Mouse (Mus musculus) embryonic facial prominence, embryonic 10.5 days (tissue): ENCODE measurements around the gene Hoxa13. TPM values are rescaled to one million over a fixed set of nuclear protein-coding genes. Genes with fewer than 3 reads are reported as not detected.

Experiments
- DNase-seq: peaks from one replicate; pipeline ENCODE4 v3.0.0-alpha.2; 2017; ENCODE audit warnings: low spot score
- H3K27ac ChIP-seq: fragments of 300-500 bp; sonication (generic); replicated peaks from 2 replicates; pipeline ENCODE4 v1.5.1; 2016; ENCODE audit warnings: mild to moderate bottlenecking
- H3K27me3 ChIP-seq: fragments of 300-500 bp; sonication (generic); replicated peaks from 2 replicates; pipeline ENCODE4 v1.6.1; 2016; ENCODE audit warnings: low read depth, mild to moderate bottlenecking; ENCODE audit not compliant: poor library complexity, severe bottlenecking
- H3K36me3 ChIP-seq: fragments of 300-500 bp; sonication (generic); replicated peaks from 2 replicates; pipeline ENCODE4 v1.6.1; 2016; ENCODE audit warnings: mild to moderate bottlenecking, moderate library complexity
- H3K4me1 ChIP-seq: fragments of 300-500 bp; sonication (generic); 2 replicates; pipeline ENCODE4 v1.6.1; 2016
- H3K4me3 ChIP-seq: fragments of 300-500 bp; sonication (generic); 2 replicates; pipeline ENCODE4 v1.5.1; 2016; ENCODE audit warnings: mild to moderate bottlenecking, moderate library complexity
- H3K9me3 ChIP-seq: fragments of 300-500 bp; sonication (generic); 2 replicates; pipeline ENCODE4 v1.6.1; 2016; ENCODE audit warnings: mild to moderate bottlenecking
- WGBS: fragments of 180-500 bp; shearing (Covaris S2); methylation state at CpG from one replicate; pipeline ENCODE4 v1.1.7; 2016; 5-methylcytosine and 5-hydroxymethylcytosine counted together
- polyA plus RNA-seq: library from polyadenylated mRNA; unstranded; fragments of >200 nt; fragmentation: Nextera tagmentation; extraction: Ambion mirVana; gene quantifications from 2 replicates; pipeline ENCODE4 v1.2.1, GENCODE M21; 2016

The Hoxa13 gene
- polyA plus RNA-seq, 1 experiment from 2014 or later = not detected

DNA sequence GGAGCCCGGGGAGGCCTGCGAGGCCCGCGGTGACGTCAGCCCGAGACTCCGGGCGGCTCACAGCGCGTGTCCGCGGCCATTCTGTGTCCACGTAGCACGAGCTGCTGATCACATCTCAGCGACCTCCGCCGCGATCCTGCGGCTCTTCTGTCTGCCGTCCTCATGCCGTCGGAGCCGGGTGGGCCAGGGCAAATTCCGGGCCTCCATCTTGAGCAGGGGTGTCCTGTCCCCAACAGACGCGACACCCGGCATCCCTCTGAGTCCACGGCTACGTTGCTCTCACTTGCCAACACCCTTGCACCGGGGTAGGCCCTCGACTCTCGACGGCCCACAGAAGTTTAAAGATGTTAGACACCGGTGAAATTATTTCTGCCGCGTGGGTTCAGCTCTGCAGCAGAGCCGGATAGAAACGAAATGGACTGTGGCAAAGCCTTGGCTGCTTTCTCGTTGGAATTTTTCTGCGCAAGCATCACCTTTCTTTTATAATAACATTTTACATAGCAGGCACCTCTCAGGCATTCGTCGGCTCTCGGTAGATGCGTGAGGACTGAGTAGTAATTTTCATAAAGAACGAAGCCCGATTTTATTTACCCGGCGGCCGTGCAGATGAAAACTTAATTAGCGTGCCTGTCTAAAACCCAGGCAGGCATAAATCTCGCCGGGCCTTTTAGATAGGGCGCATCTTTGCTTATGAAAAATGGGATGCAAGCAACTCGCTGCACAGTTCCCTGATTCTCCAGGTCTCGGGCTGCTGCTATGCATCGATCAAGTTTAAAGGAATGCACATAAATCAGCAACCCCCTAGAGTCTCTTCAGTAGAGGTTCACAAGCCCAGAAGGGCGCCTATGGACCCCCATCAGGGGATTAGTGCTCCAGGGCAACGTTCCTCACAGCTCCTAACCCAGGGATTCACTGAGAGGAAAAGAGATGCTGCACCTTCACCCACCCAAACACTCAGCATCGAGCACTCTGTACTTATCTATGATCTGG lies 6.9 kb downstream of the Hoxa13 start:
- no peaks in the 10 kb centered on the region; the same call in 1 of the 2 replicates for H3K4me1 ChIP-seq
- no peak overlapping the region for H3K27ac ChIP-seq
- peak; percentile 62 for DNase-seq
- H3K9me3 ChIP-seq = no peaks in the 10 kb centered on the region
- peak overlapping the region; percentile 28; the same call in 1 of the 2 replicates for H3K4me3 ChIP-seq
- H3K27me3 ChIP-seq = peaks cover 100% of the 10 kb centered on the region
- no peaks in the 10 kb centered on the region for H3K36me3 ChIP-seq
- WGBS = 1% methylated on average over 59 of the region's 59 CpGs

DNA sequence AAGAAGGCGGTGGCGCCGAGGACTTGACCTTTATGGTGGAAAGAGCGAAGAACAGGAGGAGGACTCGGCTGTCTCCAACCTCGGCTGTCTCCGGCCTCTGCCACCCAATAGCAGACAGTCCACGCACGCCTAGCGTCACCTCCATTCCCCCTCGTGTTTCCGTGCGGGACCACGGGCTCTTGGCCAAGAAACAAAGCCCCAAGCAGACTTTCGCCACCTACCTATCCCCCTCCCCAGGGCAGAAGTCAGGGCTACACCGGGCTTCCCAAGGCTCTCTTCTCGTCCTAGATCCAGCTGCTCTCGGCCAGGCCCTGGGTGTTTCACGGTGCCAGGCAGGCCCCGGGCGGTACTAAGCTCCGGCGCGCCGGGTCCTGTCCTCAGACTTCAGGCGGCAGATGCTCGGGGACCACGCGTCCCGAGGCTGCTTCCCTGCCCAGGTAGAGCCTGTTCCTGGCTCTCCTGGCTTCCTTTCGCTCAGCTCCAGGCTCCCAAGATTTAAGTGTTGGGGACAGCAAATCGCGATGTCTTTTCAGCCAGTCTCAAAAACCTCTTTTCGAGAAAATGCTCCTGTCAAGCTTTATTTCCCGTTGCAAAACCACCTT lies 7.8 kb downstream of the Hoxa13 start:
- Histone ChIP-seq H3K9me3 (no peaks in the 10 kb centered on the region), H3K4me1 (no peaks in the 10 kb centered on the region; the same call in 1 of the 2 replicates), H3K36me3 (no peaks in the 10 kb centered on the region), H3K27ac (no peak overlapping the region), H3K27me3 (peaks cover 100% of the 10 kb centered on the region), H3K4me3 (no peak overlapping the region)
- WGBS = under 1% methylated on average over 35 of the region's 35 CpGs
- peak; percentile 60 for DNase-seq

DNA sequence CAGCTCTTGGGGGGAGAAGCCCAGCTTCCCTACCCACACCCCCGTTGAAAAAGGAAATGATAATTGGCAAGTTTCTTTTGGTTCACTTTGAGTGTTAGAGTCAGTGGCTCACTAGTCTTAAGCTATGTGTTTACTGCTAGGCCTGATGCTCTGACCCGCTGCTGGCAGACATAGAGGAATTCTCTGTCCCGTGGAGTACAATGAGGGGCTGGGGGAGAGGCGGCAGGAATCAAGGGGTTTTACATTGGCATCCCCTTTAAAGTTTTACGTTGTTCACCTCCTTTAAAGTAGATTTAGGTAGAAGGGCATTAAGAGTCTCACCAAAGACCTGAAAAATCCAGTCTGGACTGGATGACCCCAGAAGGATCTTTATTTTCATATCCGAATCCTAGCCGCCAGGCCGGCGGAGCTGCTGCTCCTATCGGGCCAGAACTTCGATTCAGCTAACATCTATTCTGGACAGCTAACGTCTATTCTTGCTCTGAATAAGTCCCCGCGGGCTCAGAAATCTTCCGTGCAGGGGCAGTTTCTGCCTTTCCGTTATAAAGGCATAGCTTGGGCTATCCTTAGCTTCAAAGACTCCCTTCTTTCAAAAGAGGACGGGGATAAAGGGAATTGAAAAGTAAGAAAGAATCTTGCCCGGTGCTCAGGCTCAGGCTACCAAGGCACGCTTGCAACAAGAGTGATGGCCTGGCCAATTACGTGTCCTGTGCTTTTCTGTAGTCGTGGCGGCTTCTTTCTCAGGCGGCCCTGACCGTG lies 8.5 kb downstream of the Hoxa13 start:
- Histone ChIP-seq H3K4me1 (no peaks in the 10 kb centered on the region; the same call in 1 of the 2 replicates), H3K27ac (no peak overlapping the region), H3K4me3 (no peak overlapping the region), H3K27me3 (peaks cover 100% of the 10 kb centered on the region), H3K9me3 (no peaks in the 10 kb centered on the region), H3K36me3 (no peaks in the 10 kb centered on the region)
- no peak for DNase-seq
- 2% methylated on average over 24 of the region's 24 CpGs for WGBS

DNA sequence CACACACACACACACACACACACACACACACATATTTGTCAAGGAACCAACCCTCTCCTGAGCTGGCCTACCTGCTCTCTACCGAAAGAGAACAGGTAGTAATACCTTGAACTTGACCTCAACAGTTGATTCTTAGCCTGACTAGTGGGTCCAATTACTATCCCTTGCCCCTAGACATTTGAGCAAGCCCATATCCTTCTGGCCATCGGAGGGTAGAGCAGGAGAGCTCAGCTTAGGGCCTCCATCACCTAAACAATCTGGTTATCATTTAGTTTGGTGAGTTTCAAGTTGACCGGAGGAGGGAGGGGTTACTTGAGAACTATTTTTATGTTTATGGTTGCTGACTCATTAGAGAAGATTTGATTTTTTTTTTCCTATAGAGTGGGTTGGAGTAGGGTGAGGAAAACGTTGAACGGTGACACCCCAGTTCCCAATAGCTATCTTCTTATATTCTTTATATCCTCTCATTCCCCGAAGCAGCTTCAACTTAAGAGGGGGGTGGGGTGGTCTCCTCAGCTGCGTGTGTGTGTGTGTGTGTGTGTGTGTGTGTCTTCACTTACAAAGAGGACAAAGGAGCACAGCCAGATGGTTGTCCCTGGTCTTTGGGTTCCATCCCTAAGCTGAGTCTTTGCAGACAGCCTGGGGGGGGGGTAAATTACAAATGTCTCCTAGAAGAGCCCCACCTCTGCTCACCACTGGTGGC lies 9.4 kb downstream of the Hoxa13 start:
- H3K27me3 ChIP-seq = peaks cover 100% of the 10 kb centered on the region
- H3K36me3 ChIP-seq = no peaks in the 10 kb centered on the region
- WGBS = 9% methylated on average over 7 of the region's 7 CpGs
- peaks cover 2% of the 10 kb centered on the region for H3K4me1 ChIP-seq
- H3K4me3 ChIP-seq = no peak overlapping the region
- no peak overlapping the region for H3K27ac ChIP-seq
- no peaks in the 10 kb centered on the region for H3K9me3 ChIP-seq
- no peak for DNase-seq

DNA sequence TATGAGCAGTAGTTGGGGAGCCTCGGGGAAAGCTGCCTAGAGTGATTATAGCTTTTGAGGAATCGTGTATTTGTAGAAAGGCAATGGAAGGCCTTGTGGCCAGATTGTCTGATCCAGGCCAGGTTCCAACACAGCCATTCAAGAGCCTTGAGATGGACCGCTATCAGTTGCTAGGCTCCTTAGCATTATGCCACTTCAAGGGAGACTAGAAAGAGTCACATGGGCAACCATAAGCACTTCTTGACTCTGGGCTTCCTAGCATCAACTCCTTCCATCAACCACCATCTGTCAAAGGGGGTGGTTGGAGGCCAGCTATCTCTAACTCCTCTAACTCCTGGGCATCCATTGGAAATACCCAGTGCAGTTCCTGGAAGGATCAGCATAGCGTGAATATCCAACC lies 10.9 kb downstream of the Hoxa13 start:
- Histone ChIP-seq H3K27ac (no peak overlapping the region), H3K27me3 (peaks cover 100% of the 10 kb centered on the region)

DNA sequence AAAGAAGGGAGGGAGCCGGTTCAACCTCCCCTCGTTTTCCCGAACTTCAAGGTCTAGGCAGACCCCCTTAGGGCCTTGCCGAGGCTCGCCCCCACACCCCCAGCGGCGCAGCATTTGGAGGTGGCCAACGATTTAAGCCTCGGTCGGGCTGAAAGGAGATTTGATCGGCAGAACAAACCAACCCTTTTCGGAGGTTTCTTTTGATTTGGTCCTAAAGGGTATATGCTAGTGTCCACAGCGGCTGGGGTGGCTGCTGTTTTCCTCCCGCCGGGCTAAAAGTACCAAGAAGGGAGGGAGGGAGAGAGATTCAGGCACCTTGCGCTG lies 11.3 kb downstream of the Hoxa13 start:
- peaks cover 100% of the 10 kb centered on the region for H3K27me3 ChIP-seq
- WGBS = under 1% methylated on average over 16 of the region's 16 CpGs
- peaks cover 10% of the 10 kb centered on the region for H3K4me1 ChIP-seq
- no peaks in the 10 kb centered on the region for H3K9me3 ChIP-seq
- no peak overlapping the region for H3K27ac ChIP-seq
- DNase-seq = no peak
- no peak overlapping the region for H3K4me3 ChIP-seq
- H3K36me3 ChIP-seq = no peaks in the 10 kb centered on the region

More for the DNA sequence above, 10.9 kb downstream of the Hoxa13 start:
- DNase-seq = no peak
- Histone ChIP-seq H3K4me3 (no peak overlapping the region), H3K36me3 (no peaks in the 10 kb centered on the region), H3K9me3 (no peaks in the 10 kb centered on the region), H3K4me1 (peaks cover 10% of the 10 kb centered on the region)
- 3% methylated on average over 4 of the region's 4 CpGs for WGBS

DNA sequence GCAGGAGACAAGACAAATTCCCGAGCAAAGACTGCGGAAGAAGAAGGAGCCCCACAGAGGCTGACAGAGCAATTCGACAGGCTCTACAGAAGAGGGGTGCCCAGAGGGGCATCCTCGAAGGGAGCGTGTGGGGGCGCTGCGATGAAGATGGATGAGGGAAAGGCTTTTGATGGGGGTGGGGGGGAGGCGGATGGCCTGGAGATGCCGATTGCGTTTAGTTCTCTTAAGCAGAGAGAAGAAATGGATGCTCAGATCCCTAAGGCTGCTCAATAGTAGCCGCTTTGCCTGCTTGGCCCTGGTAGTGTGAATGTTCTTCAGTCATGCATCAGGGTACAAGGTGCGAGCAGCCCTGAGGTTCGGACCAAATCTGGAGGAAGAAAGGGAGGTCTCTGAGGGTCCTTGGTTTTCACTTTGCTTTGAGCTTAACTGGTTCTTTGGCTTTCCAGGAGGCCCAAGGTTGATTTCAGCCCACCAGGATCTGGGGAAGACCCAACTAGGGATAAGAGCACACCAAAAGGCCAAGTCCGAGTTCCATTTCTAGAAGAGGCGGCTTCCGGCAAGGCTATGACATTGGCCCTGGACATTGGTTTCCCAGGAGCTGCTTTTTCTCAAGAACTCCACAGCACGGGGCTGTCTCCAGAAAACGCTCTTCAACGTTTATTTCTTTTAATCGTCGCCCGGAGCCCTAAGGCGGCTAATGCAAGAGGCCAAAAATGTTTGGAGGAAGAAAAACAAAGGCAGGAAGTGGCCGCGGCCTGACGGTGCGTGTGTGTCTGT lies 11.9 kb downstream of the Hoxa13 start:
- no peaks in the 10 kb centered on the region for H3K9me3 ChIP-seq
- H3K4me3 ChIP-seq = no peak overlapping the region
- H3K27ac ChIP-seq = no peak overlapping the region
- H3K27me3 ChIP-seq = peaks cover 100% of the 10 kb centered on the region
- peaks cover 12% of the 10 kb centered on the region for H3K4me1 ChIP-seq
- no peaks in the 10 kb centered on the region for H3K36me3 ChIP-seq
- WGBS = under 1% methylated on average over 27 of the region's 27 CpGs
- DNase-seq = no peak

DNA sequence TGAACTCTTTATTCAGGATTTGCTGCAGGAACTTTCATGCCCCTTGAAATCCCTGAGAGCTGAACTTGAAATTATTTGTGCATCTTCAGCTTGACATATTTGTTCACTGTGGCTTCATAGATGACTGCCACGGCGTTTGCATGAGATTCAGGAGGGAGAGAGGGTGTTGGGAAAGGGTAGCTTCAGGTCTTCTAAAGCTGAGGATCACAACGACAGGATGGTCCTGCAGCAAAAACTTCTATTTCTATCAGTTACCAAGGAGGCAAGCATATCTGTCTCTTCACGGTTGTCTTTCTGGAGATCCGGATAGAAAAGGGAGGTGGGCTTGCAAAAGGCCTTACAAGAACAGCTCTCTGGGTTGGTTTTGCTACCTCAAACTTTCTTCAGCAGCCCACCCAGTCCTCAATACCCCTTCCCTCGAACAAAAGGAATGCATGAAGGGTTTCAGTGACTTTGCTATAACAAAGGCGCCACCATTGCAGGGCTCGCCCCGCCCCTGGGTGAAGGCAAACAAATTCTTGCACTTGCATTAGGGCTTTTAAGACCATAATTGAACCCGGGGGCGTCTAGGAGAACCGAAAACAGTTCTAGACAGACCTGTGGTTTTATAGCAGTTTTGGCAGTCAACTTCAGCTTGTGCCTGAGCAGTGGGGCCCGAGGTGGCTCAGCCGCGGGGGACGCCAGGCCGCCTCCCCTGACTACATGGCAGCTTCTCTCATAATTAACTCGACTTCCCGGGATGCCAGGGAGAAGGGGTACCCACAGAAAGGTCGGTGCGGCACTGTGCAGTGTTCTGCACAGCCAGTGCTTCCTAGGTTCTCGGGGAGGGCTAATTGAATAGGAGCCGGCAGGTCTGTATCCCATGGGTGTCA lies 12.7 kb downstream of the Hoxa13 start:
- DNase-seq = no peak
- no peak overlapping the region for H3K27ac ChIP-seq
- no peaks in the 10 kb centered on the region for H3K36me3 ChIP-seq
- H3K4me1 ChIP-seq = peaks cover 15% of the 10 kb centered on the region
- H3K9me3 ChIP-seq = no peaks in the 10 kb centered on the region
- 2% methylated on average over 23 of the region's 23 CpGs for WGBS
- H3K27me3 ChIP-seq = peaks cover 100% of the 10 kb centered on the region
- H3K4me3 ChIP-seq = no peak overlapping the region

DNA sequence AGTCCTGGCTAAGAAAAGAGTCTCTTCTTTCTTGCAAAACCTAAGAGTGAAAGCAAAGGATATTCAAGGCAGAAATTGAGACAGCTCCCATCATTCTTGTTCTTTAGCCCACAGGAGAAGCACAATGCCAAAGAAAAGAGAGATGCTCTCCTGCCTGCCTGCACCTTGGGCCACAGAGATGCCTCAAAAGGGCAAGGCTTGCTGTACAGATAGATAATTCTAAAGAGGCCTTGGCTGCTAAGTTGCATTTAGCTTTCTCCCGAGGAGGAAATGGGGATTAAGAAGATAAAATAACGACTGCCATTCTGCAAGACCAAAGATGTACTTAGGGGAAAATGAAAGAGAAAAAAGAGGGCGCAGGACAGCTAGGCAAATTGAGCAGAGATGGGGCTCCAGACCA lies 13.8 kb downstream of the Hoxa13 start:
- Histone ChIP-seq H3K4me3 (no peak overlapping the region), H3K36me3 (no peaks in the 10 kb centered on the region), H3K27ac (no peak overlapping the region), H3K4me1 (peaks cover 15% of the 10 kb centered on the region), H3K9me3 (no peaks in the 10 kb centered on the region), H3K27me3 (peaks cover 100% of the 10 kb centered on the region)
- no peak for DNase-seq
- WGBS = 4% methylated on average over 3 of the region's 3 CpGs

DNA sequence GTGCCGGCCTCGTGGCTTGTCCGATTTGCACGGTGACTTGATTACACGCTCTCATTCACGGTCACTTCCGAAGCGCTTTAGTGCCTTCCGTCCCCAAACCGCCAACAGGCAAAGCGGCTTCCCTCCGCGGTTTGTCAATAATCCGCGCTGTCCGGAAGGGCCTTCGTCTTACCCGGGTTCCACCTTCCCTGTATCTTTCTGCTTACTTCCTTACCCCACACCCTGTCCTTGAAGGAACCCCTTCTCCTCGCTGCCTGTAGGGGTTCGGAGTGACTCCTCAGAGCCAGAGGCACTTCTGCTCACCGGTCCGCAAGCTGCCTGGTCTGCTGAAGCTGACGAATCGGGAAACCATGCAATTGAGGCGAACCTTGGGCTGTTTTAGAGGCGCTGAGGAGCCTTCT lies 14.3 kb downstream of the Hoxa13 start:
- H3K4me1 ChIP-seq = peaks cover 15% of the 10 kb centered on the region
- DNase-seq = no peak

DNA sequence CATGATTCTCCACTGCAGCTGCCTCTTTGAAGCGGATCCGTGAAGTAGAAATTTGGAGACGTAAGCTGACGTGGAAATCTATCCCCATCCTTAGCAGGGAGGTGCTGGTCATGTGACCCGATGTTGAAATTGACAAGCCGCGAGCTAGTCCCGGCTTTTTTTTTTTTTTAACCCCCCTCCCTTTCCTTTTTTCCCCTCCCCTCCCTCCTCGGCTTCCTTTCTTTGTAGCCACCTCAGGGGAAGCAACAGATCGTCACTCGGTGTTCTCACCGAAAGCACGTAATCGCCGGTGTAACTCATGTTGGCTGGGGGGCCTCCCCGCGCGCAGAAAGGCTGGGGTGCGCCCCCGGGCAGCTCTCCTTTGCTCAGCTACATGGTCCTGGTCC lies 14.9 kb downstream of the Hoxa13 start, which contains the start of gene Hoxa11:
Gene Hoxa11 (minus strand): TSS at position 54 of the 386 bp plus-strand sequence.
- no peaks in the 10 kb centered on the region for H3K9me3 ChIP-seq
- H3K4me1 ChIP-seq = peaks cover 15% of the 10 kb centered on the region
- H3K36me3 ChIP-seq = no peaks in the 10 kb centered on the region
- under 1% methylated on average over 20 of the region's 20 CpGs for WGBS
- H3K27ac ChIP-seq = no peak within 1 kb of the TSS
- H3K4me3 ChIP-seq = no peak within 1 kb of the TSS
- peaks cover 100% of the 10 kb centered on the region for H3K27me3 ChIP-seq
- DNase-seq = no peak

More for the DNA sequence above, 14.3 kb downstream of the Hoxa13 start:
- WGBS = under 1% methylated on average over 26 of the region's 26 CpGs
- no peaks in the 10 kb centered on the region for H3K9me3 ChIP-seq
- no peaks in the 10 kb centered on the region for H3K36me3 ChIP-seq
- H3K27ac ChIP-seq = no peak overlapping the region
- no peak overlapping the region for H3K4me3 ChIP-seq
- H3K27me3 ChIP-seq = peaks cover 100% of the 10 kb centered on the region
